Mouse (Mus musculus) brain, embryonic 18.5 days (tissue): ENCODE measurements around the gene Myt1l.

Experiments used
- DNase-seq: peaks from one replicate; pipeline ENCODE4 v3.0.0-alpha.2; 2012; ENCODE audit warnings: low read depth, low spot score

Gene Myt1l

DNA sequence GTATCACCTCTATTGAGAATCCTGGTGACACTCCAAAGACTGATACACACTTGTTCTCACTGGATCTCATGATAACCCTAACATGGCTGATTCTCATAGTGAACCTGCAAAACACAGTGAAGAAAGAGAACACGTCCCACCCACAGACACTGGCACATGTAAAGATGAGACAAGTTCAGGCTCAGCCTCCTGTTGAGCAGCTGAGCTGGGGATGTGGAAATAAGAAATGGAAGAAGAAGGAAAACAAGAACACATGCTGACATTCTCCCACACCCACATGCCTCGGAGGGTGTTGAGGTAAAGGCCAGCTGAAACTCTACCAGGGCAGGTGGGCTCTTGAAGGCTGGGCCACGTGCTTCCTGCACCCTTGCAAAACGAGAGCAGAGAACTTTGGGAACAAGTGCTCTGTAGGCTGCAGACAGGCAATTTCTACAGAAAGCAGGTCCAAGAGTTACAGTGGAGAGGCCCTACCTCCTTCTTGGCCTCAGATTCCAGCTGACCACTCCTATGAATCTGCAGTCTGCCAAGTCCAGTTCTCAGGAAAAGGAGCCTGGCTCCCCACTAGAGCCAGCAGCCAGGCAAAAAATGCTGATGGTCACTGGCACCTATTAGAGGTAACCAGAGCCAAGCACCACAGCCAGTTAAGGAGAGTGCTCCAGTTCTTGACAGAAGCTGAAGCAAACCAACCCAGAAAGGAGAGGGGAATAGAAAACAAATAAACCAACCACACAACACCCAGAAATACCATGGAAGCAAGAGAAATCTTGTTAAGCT lies 376.1 kb downstream of the Myt1l start:
- DNase-seq = no peak

DNA sequence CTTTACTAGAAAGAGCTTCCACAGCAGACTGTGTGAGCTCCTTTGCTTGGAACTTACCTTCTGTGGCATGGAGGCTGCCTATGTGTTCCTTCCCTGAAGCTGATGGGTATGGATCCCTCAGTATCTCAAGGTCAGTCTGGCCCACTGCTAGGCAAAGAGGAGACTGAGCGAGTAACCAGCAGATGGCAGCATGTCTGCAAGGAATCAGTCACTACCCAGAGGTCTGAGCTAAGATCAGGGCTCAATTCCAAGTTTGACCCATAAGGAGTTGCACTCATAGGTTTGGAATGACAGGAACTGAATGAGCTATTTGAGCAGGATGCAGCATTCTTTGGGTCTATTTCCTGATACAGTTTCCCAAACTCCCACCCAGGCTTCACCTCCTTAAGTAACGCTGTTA lies 378.9 kb downstream of the Myt1l start:
- DNase-seq = peak; percentile 14

DNA sequence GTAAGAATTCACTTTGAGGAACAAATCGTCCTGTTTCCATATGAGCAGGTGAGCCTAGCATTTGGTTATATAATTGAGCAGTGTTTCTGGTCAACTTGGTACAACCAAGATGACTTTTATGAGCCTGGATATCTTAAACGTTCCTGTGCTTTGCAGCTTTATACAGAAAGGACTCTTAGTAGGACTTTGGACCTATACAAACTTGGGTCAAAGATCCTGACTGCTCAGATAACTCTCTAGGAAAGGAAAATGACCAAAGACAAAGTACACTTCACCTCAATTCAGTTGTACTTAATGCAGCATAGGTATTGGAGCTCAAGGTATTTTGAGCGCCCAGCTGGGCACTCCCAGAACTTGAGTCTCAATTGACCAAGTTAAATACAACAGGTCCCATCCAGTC lies 388.0 kb downstream of the Myt1l start:
- no peak for DNase-seq

DNA sequence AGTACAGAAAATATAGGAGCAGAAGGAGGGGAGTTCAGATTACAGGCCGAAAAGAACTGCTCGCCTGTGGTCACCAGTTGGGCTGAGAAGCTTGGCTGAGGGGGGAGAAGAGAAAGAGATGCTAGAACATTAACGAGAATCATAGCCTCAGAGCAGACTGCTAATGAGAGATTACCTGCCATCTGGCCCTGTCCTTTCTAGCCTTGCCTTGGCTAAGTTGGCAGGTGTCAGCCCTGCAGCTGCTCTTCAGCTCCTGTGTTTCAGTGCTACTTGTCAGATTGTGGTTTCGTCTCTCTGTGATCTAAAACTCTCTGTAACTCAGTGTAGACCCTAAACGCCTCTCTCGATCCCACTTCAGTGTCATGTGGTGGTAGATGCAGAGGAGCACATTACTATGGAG lies 388.6 kb downstream of the Myt1l start:
- DNase-seq = no peak

DNA sequence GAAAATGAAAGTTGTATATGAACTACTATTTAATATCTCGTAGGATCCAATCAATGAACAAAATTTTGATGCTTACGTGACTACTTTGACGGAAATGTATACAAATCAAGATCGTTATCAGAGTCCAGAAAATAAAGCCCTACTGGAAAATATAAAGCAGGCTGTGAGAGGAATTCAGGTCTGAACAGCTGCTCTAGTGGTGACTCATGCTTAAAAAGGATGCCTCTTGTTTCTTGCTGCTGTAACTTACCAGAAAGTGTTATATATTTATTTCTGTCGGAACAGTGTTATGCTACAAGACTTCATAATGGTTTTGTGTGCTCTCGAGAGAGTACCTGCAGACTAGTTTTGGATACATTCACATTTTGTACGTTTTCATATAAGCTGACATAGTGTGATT lies 392.1 kb downstream of the Myt1l start:
- DNase-seq = no peak

DNA sequence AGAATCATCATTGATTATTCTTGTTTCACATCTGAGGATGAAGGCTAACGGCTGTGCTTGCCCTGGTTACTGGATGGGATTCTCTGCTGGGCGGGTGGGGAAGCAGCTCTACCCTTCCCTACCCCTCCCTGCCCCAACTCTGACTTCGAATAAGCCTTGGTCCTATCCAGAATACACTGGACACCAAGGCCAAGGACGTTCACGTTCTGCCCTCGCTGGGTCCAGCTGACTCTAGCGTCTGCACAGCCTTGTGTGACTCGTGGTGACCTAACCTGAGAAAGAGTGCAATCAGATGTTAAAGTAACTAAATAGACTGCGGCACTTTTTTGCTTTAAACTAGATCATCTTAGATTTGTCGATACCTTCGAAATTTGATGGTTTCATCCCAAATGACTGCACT lies 393.3 kb downstream of the Myt1l start:
- DNase-seq = no peak

DNA sequence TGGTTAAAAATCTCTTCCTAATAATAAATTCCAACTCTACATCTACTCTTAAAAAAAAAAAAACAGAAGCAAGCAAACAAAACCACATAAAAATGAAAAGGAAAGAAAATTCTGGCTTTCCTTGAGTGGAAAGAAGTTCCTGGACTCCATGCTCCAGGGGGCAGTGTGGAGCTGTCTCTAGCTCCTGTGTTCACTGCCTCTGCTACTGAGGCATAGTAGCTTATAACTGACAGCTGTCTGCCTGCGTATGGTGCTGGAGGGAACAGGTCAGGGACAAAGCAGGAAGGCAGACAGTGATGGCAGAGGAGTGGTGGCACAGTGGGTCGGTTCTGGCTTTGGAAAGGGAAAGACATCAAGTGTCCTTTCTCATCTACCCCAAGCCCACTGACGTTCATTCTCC lies 398.7 kb downstream of the Myt1l start:
- DNase-seq = no peak

DNA sequence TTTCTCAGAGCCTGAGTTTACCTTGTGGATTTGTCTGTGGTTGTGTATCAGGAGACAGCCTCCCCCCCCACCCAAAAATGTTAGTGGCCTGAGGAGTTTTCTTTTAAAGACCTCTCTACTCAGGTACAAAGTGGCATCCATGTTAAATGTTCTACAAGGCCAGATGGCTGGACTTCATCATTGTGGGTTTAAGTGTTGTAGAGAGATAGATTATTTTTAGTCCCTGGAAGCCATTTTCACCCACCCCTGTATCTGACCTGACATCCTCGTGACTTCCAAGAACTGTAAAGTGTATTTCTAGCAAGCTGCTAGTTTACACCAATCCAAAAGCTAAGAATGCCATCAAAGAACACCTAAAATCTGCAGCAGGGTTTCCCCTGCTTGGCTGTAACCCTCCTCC lies 402.4 kb downstream of the Myt1l start:
- DNase-seq = no peak

DNA sequence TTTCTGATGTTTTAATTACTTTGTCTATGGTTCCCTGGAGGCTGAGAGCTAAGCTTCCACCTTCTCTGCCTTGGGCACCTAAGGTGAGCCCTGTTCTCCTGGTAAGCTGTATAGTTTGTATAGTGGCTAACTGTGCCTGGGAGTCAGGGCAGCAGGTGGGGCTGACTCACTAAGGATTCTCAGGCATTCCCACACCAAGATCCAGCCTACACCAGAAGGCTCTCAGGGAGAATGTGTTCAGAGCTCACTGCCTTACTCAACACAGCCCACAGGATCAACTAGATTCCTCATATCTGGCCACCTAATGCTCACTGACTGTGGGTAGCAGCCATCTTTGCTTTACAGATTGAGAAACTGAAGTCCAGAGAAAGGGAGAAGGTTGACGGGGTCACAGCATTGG lies 404.8 kb downstream of the Myt1l start:
- DNase-seq = no peak

DNA sequence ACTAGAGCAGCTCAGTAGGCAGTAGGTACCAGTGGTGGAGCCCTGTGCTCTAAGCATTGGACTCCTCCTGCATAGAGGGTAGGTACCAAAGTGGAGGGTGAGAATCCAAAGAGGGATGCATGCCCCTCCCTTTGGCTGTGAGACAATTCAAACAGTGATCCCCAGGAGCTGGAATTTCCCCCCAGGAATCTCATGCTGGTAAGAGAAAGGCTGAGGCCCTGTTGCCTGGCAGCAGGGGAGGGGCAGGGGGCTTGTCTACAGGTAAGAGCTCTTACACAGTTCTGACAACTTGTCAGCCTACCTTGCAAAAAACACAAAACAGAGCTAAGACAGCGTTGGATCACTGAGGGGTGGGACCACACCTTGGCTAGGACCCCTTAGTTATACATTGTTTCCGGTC lies 405.3 kb downstream of the Myt1l start:
- no peak for DNase-seq

DNA sequence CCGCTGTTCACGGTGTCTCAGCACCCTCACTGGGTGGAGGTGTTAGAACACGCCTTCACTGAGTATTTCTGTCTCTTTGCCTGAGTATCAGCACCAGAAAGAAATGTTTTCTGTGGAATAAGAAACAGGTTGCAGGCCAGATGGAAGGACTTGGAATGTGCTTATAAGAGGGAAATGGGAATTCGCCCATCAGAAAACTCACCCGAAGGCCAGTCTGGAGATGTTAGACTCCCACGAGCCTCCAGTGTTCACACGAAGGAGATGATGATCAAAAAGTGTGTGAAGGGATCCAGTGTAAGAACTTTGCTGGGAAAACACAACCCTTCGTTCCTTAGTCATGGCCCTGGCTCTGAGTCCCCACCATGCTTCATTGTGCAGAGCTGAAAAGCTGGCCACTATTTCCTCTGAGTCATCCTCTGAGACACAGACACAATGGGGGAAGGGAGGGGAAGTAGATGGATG lies 406.0 kb downstream of the Myt1l start:
- no peak for DNase-seq

DNA sequence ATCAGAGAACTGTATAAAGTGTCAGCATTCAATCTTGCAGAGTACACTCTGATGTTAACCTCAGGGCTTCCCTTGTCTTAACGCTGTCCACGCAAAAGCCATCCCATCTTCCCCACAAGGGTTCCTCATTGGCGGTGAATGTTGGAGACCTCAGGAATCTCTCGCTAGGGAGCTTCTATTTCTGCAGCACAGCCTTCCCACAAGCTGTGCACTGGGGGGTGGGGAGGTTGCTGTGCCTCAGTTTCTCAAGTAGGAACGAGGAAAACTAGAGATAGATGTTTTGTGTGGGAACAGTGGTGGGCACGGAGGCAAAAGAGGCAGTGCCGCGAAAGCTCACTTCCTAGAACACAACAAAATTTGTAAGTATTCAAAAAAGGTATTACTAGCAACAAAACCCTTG lies 409.1 kb downstream of the Myt1l start, which contains the start of gene Pxdn:
Gene Pxdn, plus strand, starts transcription at position 301 of the 400 bp plus-strand sequence.
- DNase-seq = no peak

DNA sequence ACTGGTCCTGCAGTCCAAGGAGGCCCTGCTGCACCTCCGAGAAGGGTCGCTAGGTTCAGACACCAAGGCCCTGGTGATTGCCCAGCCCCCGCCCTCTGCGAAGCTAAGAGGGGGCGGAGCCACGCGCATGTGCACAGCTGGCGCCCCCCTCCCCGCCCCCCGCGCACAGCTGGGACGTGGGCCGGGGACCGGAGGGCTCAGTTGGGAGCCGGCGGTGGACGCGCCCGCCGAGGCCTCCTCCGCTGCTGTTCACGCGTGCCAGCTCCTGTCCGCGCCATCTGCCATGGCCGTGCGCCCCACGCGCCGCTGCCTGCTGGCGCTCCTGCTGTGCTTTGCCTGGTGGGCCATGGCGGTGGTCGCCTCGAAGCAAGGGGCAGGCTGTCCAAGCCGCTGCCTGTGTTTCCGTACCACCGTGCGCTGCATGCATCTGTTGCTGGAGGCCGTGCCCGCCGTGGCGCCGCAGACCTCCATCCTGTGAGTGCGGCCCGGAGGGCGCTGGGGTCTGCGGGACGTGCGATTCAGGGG lies 409.7 kb downstream of the Myt1l start:
- no peak for DNase-seq

DNA sequence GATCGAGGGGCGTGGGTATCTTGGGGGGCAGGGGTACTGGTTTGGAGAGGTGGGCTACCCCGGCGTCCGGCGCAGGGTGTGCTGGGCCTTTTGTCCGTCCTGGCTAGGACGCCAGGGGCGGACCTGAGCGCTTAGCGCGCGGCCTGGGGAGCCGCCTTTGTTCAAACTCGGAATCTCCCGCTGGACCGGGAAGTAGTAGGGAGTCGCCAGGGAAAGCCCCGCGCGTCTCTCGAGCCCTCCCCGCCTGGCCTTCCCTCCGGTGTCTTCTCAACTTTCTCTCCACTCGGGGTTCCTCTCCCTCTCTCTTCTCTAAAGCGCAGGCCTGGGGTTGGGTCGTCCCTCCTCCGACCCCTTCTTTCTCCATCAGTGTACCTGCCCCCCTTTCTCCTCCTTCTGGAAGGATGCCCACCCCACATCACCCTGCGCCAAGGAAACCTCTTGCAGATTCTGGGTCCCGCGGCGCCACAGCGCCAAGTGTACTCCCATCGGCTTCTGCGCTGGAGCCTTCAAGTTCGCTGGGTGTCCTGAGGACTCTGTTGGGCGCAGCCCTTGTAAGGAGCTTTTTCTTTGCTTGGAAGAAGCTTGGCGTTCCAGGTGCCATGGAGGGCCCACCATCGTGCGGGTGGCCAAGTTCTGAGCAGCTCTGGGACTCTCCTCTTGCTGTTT lies 410.3 kb downstream of the Myt1l start:
- peak; percentile 43 for DNase-seq

DNA sequence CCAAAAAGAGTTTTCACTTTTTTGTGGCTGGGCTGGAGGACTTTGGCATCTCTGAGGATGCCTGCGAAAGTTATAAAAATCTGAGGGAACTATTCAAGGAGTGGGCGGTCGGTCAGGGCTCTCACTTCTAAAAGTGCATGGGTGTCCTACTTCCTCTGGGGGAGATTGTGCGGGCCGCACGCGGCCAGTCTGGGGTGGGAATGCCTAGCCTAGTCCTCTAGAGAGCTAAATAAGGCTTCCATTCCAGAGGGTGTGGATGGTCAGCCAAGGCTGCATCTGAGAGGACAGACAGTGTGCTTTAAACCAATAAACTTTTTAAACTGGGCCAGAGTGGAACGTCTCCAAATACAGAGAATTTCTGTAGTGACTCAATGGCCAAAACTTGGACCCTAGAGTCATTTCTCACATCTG lies 411.1 kb downstream of the Myt1l start:
- no peak for DNase-seq

DNA sequence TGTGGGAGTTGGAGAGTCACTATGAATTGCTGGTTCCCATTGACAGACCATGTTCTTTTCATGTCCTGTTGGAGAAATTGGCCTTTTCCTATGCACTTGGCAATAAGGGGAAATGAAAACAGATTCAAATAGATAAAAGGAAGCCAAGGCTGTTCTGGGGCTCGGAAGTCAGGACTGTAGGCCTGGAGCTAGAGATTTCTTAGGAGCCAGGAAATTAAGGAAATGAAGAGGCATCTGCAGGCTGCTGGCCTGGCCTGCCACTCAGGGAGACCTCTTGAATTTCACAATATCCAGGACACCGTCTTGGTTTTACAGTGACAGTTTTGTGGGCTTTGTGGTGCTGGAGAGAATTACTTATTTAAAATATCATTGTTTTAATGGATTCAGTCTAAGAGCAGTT lies 414.3 kb downstream of the Myt1l start:
- DNase-seq = no peak

DNA sequence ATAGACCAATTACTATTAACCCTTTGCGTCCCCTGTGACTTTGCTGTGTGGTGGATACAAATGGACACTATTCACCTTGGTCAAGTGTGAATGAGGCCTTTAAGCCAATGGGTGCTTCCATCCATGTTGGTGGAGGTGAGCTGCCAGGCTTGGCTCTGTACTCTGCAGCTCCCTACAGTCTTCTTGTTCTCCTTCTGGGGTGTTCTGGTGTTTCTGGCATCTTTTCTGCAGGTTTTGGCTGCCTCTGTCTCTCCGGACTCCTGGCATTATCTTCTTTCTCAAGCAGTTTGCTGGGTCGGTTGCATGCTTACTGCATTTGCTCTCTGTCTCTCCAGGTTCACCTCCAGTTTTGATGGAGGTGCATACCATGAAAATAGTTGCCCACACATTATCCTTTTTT lies 416.5 kb downstream of the Myt1l start:
- DNase-seq = no peak

DNA sequence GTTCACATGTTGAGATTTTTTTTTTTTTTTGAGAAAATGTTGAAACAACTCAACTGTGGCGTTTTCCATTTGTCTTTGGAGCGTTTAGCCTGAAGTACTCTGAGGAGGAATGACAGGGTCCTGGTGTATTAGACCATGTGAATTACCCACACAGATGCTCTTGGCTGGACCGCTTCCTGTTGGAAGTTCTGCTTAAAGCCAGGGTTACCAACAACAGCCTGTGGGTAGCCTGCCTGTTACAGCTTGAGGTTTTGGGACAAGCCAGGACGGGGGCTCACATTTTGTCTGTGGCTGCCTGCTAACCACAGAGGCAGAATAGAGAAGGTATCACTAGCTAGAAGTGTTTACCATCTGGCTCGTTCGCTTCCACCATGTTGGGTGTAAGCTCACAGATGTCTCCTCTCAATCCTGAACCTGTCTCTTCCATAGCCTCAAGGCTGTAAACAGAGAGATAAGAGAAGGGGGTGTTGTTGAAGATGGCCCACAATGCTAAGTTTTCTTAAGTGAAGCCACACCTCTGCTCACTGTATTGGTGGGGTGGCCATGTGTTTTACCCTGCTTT lies 417.1 kb downstream of the Myt1l start:
- DNase-seq = no peak

DNA sequence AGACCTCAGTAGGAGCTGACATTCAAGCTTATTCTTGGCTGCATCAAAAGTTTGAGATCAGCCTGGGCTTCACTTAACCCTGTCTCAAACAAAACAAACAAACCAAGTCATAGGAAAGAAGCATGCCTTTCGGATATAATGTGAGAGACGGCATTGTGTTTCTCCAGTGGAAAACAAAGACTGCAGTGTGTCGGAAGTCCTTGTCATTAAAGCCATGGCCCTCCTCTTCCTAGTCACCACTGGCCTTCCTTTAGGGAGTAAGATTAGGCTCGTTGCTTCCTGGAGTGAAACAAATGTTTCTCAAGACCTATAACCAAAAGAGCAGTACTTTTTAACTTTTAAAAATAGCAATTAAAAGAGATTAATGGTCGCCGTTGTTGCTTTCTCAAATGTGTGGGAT lies 422.9 kb downstream of the Myt1l start:
- no peak for DNase-seq

DNA sequence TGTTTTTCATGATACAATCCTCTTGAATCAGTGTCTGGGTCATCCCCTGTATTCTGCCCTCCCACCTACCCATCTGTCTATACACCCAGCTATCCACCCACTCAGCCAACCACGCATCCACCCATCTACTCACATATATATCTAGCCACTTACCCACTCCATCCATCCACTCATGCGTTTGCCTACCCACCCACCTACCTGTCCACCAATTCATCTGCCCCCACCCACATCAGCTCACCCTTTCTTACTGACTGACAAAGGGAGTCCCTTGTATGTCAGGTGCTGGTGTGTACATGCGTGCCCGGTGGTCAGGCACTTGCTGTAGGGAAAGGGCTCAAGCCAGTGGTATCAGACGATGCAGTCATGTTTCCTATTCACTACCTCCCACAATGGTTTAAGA lies 423.3 kb downstream of the Myt1l start:
- DNase-seq = no peak

DNA sequence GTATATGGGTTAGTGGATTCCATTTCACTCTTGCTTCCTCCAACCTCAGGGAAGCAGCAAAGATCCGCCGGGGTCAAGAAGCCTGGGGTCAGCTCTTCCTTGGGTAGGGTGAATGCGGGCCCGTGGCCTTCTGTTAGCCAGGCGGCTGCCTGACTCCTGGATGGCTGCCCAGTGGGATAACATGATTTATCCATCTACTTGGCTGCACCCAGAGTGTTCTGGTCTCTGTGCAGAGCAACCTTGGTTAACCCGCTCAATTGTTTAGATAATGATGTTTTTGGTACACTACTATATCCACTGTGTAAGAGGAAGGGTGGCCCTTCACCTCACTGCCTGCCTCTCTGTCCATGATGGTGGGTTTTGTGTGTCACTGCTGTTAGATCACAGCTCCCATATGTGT lies 423.9 kb downstream of the Myt1l start:
- no peak for DNase-seq

DNA sequence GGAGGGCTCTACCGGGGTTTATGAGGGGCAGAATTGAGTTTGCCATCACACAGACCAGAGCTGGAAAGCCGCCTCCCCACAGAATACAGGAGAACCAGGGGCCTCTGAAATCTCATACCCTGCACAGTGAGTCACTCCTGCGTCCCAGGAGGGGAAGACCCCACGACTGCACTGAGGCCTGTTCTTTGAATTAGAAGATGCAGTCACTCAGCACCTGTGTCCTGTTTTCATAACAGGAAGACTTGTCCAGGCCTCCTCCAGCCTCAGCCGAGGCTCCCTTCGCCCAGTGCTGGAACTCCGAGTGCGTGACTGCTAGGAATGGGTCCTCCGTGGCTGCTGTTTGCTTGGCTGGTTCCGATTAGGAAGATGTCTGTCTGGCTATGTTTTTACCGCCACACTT lies 425.8 kb downstream of the Myt1l start:
- DNase-seq = no peak

DNA sequence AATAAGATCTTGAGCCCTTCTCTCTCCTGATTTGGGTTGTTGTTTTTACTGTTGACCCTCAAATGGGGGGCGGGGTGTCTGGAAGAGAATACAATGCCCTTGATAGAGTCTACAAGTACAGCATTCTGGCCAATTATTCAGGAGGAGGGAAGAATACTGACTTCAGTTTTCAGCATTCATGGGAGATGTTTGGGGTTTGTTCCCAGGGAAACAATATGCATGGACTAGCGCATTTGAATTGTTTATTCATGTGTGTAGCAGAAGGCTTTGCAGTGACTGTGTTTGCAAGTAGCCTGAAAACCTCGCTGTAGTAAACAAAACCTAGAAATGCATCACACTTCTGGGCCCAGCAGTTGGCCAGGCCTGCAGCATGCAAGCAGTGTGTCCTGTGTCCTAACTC lies 426.3 kb downstream of the Myt1l start:
- DNase-seq = peak; percentile 36
